Mouse (Mus musculus): ENCODE measurements at regions not wholly inside any gene's neighbourhood (a gene's known extent, or its start where the extent isn't known, plus 50 kb on each side); places are given as distances from the start of the nearest gene placed in this dataset.
A peak's percentile ranks its signal among the peaks of the same experiment; 100 is the strongest.

DNA sequence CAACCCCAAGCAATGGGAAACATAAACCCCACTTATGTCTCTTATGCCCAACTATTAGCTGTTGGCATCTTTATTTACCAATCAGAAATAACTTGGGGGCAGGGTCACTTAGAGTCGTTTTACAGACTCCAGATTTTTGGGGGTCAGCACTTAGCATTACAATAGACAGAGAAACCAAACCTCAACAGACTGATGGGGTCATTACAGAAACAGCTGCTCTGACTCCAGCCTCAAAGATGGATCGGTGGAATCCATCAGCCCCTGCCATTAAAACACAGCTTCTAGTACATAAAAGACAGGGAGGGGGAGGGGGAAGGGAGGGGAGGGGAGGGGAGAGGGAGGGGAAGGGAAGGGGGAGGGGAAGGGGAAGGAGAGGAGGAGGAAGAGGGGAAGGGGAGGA, 69.9 kb upstream of the Gm47985 start:
- intact Hi-C loops (cut with DNase I): no loop called here
- no peak for DNase-seq

DNA sequence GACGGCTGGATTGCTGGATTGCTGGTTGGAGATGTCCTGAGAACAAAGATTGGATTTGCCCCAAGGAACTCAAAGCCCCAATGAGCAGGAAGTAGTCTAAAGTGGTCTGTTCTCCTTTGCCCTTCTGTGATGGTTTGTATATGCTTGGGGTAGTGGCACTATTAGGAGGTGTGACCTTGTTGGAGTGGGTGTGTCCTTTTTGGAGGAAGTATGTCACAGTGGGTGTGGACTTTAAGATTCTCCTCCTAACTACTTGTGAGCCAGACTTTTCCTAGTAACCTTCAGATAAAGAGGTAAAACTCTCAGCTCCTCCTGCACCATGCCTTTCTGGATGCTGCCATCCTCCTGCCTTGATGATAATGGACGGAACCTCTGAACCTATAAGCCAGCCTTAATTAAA, 69.1 kb upstream of the Gm47985 start:
- no peak for DNase-seq
- intact Hi-C loops (cut with DNase I): no loop called here

GRCm38 (mm10) chr1:151118530-151118929, 63.8 kb upstream of the Gm47985 start:
- intact Hi-C loops (cut with DNase I): no loop called here

GRCm38 (mm10) chr1:151118982-151119381, 63.4 kb upstream of the Gm47985 start:
- intact Hi-C loops (cut with DNase I): no loop called here
- DNase-seq: no peak

More at GRCm38 (mm10) chr1:151118530-151118929, 63.8 kb upstream of the Gm47985 start:
- no peak for DNase-seq

DNA sequence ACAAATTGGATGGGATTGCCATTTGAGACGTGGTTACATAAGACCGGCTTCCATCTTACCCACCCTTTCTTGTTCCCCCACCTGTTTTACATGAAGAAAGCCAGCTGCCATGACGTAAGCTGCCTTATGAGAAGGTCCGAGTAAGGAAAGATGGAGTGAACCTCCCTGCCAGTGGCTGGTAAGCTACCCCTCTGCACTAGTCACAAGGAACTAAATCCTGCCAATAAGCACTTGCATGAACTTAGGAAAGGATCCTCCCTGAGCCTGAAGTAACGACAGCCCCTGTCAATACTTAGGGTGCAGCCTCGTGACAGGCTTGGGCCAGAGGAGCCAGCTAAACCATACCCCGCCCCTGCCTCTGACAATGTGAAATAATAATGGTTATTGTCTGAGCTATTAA, 62.8 kb upstream of the Gm47985 start:
- intact Hi-C loops (cut with DNase I): no loop called here
- no peak for DNase-seq

DNA sequence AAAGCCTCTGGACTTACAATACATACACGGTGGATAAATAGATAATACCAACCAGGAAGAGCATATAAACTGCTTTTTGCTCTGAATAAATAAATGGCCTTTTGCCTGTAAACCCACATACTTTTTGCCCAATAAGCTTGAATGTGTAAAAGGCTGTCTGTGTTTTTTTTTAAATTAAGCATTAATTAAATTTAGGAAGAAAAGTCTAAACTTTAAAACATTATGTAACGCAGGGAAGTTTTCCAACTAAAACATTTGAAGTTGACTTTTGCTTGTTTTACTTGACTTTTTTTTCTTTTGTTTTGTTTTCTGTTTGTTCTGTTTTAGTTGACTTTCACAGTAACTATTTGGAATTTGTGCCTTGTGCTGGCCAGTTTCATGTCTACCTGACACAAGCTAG, 60.7 kb upstream of the Gm47985 start:
- DNase-seq: no peak
- intact Hi-C loops (cut with DNase I): no loop called here

DNA sequence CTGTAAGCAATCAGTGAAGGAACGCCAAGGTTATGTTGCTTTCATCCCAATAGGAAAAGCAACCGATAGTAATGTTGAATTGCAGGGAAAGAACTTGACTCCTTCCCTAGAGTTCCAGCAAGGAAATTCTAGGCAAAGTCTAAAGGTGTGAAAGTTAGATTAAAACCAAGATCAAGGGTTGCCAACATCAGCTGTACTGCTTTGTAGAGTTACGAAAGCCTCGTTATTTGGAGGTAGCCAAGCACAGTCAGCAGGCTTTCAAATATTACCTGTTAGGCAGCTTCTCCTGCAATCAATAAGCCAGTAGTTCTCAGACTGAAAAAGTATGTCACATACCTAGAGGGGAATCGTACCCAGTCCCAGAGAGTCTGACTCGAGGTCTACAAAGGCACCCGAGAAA, 58.4 kb upstream of the Gm47985 start:
- DNase-seq: no peak
- intact Hi-C loops (cut with DNase I): no loop called here

DNA sequence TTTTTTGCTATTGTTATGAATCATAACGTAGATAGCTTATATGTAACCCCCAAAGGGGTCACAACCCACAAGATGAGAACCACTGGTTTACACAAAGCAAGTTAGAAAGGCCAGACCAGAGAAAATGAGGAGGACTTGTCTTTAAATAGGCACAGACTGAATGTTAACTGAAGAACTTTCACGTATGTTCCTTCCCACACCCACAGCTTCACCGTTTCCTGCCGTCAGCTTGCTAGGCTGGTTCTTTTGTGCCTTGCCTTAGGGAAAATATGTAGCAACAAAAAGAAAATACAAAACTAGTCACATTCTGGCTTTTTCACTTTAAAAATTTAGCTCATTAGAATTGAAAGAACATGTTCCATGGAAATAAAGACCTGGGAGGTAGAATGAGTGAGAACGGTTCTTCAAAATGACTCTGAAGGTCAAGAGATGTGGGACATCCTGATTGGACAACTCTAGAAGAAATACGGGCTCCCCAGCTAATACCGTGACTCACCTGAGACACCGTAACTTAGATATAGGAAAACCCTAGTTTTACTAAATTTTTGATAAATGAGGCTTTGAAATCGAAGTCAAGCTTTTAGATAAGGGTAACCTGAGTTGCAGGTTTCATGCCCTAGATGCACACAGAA, 57.2 kb upstream of the Gm47985 start:
- intact Hi-C loops (cut with DNase I): no loop called here

GRCm38 (mm10) chr1:151125764-151126485, 56.4 kb upstream of the Gm47985 start:
- intact Hi-C loops (cut with DNase I): no loop called here
- DNase-seq: no peak

More for the DNA sequence above, 57.2 kb upstream of the Gm47985 start:
- no peak for DNase-seq

GRCm38 (mm10) chr1:151126756-151127155, 55.6 kb upstream of the Gm47985 start:
- intact Hi-C loops (cut with DNase I): no loop called here
- no peak for DNase-seq

DNA sequence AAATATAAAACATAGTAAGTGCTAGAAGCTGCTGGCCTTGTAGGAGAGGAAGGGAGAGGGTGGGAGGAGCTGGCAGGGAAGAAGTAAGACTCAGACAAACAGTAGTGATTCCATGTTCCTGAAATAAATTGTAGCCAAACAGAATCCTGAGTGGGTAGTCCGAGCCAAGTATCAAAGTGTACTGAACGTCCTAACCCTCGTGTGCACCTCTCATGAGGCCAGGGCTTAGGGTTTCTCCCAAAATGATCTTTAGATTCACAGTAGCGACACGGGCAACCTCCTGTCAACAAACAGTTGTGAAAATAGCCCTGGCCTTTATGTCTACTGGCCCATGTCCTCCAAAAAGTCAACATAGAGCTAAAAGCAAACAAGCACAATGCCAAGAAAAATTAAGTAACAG, 54.3 kb upstream of the Gm47985 start:
- DNase-seq: peak; percentile 34 to 57
- intact Hi-C loops (cut with DNase I): no loop called here

GRCm38 (mm10) chr1:151128955-151129354, 53.4 kb upstream of the Gm47985 start:
- no peak for DNase-seq
- intact Hi-C loops (cut with DNase I): no loop called here

DNA sequence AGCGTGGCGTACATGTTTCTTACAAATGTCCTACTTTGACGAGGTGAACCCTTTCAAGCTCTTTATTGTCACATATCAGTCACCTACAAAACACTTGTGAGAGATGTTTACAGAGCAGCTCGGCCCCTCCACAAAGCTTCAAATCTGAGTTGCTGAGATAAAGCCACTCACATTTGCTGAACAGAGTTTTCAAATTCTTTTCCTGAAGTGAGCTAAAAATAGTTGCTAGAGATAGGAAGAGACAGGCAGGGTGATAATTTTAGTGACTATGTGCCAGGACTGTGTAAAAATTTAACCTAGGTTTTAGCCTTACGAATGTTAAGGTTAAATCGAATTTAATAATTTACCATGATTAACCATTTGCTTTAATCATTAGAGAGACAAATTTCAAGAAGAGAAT, 52.3 kb upstream of the Gm47985 start:
- intact Hi-C loops (cut with DNase I): no loop called here
- no peak for DNase-seq

- DNase-seq: no peak
Observed at GRCm38 (mm10) chr1:151130845-151131626, 51.3 kb upstream of the Gm47985 start.

DNA sequence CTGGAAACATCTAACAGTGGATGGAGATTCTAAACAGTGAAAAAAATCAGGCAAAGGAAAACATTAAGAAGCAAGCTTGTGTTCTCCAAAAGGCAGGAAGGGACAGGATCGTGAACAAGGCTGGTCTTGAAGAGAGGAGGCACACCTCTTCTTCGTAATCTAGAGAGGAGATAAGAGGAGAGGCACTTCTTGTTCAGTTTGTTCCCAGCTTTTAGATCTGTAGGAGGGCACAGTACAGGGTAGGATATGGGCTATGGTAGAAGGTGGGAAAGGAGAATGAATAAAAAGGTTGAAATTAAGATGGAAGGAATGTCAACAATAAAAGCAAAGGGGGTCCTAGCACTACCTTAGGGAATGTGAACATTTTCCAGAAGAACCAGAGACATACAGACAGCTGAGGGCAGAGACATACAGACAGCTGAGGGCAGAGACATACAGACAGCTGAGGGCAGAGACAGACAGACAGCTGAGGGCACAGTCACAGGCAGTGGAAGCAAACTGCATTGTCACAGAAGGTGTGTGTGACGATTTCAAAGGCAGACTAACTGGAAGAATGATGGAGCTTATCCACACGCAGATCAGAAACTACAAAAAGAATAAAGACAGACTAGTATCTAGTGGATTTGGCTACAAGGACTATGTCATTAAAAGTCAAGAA, 50.6 kb upstream of the Gm47985 start:
- no peak for DNase-seq
- intact Hi-C loops (cut with DNase I): no loop called here

More at GRCm38 (mm10) chr1:151130845-151131626, 51.3 kb upstream of the Gm47985 start:
- intact Hi-C loops (cut with DNase I): no loop called here

Data from heart, postnatal 36 days (tissue).